Mouse (Mus musculus) activated CD4-positive, CD25-positive, alpha-beta regulatory T cell, adult 4 months (primary cell): ENCODE data around the gene Galnt11. TPM values are rescaled to one million over a fixed set of nuclear protein-coding genes. Genes with fewer than 3 reads are reported as not detected.

Source experiments
- ATAC-seq: one replicate; pipeline ENCODE4 v1.8.0; 2017
- polyA plus RNA-seq, 2 experiments: library from polyadenylated mRNA; unstranded; fragments of 100-300 nt; shearing (Covaris generic); gene quantifications; one replicate each; pipeline ENCODE4 v1.2.1; 2017

The Galnt11 gene
- polyA plus RNA-seq, 2 experiments from 2014 or later = 7.8 to 9.2 TPM

DNA sequence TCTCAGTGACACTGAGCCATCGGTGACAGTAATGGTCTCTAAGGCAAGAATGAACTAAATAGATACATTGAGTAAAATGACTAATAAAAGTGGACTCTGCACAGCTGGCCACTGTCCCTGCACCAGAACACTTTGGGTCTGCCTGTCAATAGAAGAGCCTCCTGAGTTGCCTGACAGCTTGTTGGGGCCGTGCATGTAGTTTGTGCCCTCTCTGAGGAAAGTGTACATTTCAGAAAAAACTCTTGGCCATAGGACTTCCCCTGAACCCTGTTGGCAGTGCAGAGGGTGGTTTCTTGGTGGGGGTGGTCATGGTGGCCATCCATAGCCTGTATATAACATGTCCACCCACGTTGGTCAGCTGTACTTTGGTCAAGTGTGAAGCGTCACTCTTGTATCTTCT is 32.8 kb downstream of the Galnt11 start:
- no peak for ATAC-seq

DNA sequence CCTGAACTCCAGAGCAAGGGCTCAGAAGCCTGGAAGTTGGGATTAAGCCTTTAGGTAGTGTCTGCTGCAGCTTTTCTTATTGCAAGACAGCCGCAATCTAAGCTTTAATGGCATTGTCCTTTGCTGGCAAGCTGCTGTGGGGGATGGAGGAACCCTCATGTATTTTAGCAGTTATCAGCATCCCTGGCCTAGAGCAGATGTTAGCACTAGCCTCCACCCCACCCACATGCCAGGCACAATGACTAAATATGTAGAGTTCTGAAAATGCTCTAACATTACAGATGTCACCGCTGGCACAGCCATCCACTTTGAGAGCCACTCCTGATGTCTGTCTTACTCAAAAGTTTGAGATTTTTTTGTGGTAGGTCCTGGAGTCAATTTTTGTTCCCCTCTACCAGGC is 35.0 kb downstream of the Galnt11 start:
- ATAC-seq = no peak

DNA sequence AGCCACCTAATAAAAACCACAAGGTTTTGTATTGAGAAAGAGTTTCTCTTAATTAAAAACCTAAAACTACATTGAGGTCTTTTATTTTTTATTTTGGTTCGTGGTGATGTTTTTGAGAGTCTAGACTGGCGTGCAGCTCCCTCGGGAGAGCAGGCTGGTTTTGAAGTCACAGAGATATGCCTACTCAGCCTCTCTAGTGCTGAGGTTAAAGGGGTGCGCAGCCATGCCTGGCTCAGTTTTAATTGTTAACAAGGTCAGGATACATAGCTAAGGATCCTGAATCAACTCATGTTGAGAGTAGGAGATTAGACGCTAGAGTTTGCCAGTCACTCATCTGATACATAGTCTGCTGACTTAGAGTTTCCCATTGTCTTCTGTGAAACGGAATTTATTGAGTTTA is 39.7 kb downstream of the Galnt11 start:
- no peak for ATAC-seq

DNA sequence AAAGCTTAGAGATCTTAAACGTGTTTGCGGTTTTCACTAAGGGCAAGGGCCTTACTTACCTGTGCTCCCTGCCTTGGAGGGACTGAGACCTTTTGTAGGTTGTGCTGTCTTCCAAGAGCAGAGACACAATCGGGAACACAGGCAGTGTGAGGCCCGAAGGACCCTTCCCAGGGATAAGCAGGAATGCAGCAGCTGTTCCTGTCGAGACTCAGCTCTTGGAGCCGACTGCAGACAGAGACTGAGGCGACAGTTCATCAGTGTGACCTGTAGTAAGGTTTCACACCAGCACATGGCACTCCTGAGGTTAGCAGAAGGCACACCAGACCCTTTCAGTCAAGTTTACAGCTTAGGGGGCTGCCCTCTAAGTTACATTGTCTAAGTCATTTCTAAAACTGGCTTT is 40.6 kb downstream of the Galnt11 start:
- ATAC-seq = no peak

DNA sequence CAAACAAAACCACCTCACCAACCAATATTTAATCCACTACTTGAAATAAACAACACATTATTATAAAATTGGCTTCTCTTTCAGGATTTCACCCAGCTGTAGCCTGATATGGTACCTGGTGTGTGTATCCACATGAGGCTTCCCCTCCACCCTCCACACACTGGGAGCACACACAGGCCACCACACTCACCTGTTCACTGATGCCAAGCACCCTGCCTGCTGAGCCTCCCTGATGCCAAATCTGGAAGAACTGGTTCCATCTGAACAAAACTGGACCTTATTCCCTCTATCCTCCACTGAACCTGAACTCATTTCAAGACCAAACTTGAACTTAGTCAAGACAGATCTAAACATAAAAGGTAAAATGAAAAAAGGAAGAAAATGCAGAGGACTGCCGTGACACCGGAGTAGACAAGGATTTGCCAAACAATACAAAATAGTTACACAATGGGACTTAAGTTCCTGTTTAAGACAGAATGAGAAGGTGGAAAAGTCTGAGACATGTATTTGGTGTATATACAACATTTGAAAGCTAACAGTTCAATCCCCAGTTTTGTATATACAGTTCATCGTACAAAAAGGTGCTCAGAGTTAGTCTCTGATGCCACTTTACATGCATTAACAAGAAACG is 46.7 kb downstream of the Galnt11 start:
- no peak for ATAC-seq

DNA sequence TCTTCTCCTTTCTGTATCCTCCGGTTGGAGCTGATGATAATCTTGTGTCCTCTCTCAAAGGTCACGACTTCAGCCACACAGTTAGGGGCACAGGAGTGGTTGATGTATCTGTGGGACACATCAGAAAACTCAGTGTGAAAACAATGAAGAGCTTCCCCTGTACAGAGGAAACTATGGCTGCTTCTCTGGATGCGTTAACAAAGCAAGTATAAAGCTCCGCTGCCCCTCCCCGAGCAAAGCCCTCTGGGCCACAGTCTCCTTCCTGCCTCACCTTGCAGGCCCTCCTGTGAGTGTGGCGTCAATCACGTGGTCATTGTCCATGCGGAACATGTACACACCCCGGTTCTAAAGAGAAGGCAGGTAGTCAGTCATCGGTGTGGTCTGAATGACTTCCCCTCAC is 53.9 kb downstream of the Galnt11 start:
- ATAC-seq = no peak

DNA sequence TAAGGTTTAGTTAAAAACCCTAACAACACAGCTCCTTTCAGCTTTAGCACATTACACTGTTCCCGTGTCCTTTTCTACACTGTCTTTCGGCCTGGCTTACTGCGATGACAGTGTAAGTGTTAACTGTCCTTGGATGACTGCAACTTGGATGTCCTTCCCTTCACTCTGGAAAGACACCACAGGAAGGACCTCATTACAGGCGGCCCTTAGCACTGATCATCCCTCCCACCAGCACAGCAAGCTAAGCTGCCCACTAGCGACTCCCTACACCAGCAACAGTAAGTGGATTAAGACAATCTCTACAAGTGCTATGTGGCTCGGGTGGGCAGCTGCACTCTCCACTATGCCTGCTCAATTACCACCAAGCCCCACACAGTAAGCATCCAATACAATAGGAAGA is 54.7 kb downstream of the Galnt11 start:
- ATAC-seq = no peak

DNA sequence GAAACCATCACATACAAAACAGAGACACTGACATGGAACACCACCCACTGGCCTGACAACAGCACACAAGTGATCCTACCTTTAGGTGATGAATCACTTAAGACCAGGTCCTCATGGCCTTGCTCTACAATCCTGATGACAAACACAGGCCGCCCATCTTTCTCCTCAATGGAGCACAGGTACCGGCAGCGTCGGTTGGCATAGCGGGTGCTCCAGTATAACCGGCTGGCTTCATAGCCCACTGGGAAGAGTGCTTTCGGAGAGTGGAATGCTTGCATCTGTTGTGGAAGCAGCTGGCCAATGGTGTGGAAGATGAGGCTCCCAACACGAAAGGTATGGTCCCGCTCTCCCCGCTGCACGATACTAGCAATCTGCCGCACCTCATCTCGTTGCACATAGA is 62.3 kb downstream of the Galnt11 start:
- no peak for ATAC-seq

DNA sequence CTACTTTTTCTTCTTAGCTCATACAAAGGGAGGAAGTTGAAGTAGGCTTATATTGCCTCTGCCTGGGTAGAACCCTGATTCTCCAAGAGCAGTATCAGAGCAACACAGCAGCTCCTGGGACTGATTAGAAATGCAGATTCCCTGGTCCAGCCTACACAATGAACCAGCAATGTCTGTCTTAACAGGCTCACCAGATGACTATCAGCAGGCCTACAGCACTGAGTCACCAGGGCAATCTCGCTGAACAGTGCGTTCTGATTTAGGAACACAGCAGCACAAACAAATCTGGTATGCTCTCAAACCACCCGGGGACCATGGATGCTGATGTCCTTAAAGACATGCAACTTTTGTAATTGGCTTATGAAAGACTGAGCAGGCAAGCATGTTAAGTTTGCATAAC is 75.1 kb downstream of the Galnt11 start:
- ATAC-seq = no peak

DNA sequence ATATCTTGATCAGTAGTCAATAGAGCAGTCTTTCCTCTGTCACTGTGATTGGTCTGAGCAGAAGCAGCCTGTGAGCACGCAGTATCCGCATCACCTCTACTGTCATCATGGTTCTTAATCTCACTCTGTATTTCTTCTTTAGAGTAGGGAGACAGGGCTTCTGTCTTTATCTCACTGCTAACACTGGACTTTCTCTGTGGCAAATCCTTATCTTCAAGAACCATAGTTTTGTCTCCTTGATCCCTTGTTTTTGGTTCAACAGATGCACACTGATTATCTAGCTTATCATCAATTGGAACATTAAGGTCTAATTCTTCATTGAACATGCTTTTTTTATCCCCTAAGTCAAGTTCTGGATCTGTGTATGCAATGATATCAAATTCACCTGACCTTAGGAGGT is 88.5 kb downstream of the Galnt11 start:
- ATAC-seq = no peak

DNA sequence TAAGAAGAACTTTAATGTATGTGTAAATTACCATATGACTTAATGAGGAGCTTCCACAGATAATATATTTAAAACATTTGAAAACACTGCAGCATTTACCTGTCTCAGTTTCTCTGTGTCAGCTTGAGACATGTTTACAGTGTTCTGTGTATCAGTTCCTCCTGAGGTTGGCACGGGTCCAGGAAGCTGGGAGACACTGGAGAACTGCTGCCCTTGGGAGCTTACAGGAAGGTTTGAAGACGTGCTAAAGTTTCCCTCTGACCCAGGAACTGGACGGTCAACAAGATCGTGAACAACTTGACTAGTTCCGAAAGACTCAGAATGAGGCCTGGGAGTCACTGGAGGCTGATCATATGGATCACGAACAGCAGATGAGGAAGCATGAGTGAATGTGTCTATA is 92.2 kb downstream of the Galnt11 start:
- ATAC-seq = no peak

Other genes starting within 250 kb of the Galnt11 start
- 10 to 100 TPM; 26.2 to 26.8 TPM for gene Prkag2, start 121.3 kb upstream of the Galnt11 start, polyA plus RNA-seq
- gene Galntl5, start 40.4 kb upstream of the Galnt11 start, polyA plus RNA-seq = not detected
- not detected for gene E130116L18Rik, start 1.2 kb downstream of the Galnt11 start, polyA plus RNA-seq